Mouse (Mus musculus) E14TG2a.4 (cell line): Measurements from ENCODE around the gene Dis3l2.

Experiments used
- CTCF ChIP-seq: conservative IDR thresholded peaks from 2 replicates; pipeline ENCODE4 v1.5.1; 2014; ENCODE audit warnings: low read length
- POU5F1 ChIP-seq: IDR thresholded peaks from 2 replicates; pipeline ENCODE4 v1.6.1; 2014; ENCODE audit warnings: low read length, borderline replicate concordance

DNA sequence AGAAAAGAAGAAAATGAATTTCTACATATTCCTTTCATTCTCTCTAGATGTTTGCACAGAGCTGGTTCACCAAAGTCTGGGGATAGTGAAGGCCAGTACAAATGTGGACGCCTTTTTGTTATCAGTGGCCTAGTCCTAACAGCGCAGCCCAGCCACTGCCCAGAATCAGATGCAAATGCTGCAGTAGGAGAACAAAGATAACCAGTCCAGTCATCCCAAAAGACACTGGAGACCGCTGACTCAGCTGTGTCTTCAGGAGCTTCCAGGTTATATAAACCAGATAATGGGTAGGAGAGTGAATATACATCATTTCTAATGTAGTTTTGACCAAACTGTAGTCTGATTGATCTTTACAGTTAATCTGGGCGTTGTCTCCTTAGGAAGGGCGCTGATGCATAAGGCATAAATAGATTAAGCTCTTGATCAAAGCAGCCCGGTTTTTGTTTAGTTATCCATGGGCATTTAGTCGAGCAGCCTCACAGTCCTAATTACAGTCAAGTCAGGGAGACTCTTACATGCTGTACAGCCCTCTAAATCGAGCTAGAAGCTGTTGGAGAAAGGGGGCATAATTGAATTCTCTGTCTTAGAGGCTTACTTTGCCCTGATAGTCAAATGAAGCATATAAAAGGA is 212.9 kb downstream of the Dis3l2 start:
- no peak for TF ChIP-seq CTCF
- no peak for TF ChIP-seq POU5F1
